Mouse (Mus musculus) layer of hippocampus, adult 11-12 months (tissue): ENCODE measurements around the gene Oxt.
"Not testable (repeated sequence)": the region's sequence is repeated elsewhere in the genome, so short reads cannot be mapped to it uniquely, and the experiment has no call there.

Source experiments
- DNase-seq: peaks from one replicate; pipeline ENCODE4 v3.0.0; 2022; ENCODE audit warnings: low spot score

Oxt gene

GRCm38 (mm10) chr2:130575873-130576272 is at the start of gene Oxt:
Gene Oxt (plus strand): TSS chr2:130576173.
- no peak for DNase-seq

GRCm38 (mm10) chr2:130528457-130528856 is 47.5 kb upstream of the Oxt start:
- DNase-seq: no peak

GRCm38 (mm10) chr2:130529290-130529689 is 46.7 kb upstream of the Oxt start:
- no peak for DNase-seq

GRCm38 (mm10) chr2:130529925-130530324 is 46.0 kb upstream of the Oxt start:
- DNase-seq: no peak

GRCm38 (mm10) chr2:130532201-130532600 is 43.8 kb upstream of the Oxt start:
- no peak for DNase-seq

GRCm38 (mm10) chr2:130535017-130535416 is 41.0 kb upstream of the Oxt start:
- DNase-seq: no peak

- DNase-seq: no peak
These were observed 39.1 kb upstream of the Oxt start for GRCm38 (mm10) chr2:130536890-130537289.

- DNase-seq: no peak
These were observed 37.0 kb upstream of the Oxt start for GRCm38 (mm10) chr2:130538876-130539546.

- DNase-seq: no peak
These were observed 35.7 kb upstream of the Oxt start for GRCm38 (mm10) chr2:130540266-130540665.

- DNase-seq: no peak
These were observed 29.0 kb upstream of the Oxt start for GRCm38 (mm10) chr2:130546957-130547356.

- no peak for DNase-seq
These were observed 21.1 kb upstream of the Oxt start for GRCm38 (mm10) chr2:130554841-130555240.

- DNase-seq: no peak
These were observed 19.7 kb upstream of the Oxt start for GRCm38 (mm10) chr2:130556292-130556691.

- DNase-seq: no peak
These were observed 18.5 kb upstream of the Oxt start for GRCm38 (mm10) chr2:130557462-130557861.

GRCm38 (mm10) chr2:130558015-130558414 is 18.0 kb upstream of the Oxt start:
- DNase-seq: no peak

- peak; percentile 92 for DNase-seq
These were observed 12.5 kb upstream of the Oxt start, which contains the start of gene Mrps26 for GRCm38 (mm10) chr2:130563212-130564055. Gene Mrps26 (plus strand): TSS chr2:130563742.

GRCm38 (mm10) chr2:130564063-130564462 is 11.9 kb upstream of the Oxt start:
- DNase-seq: no peak

GRCm38 (mm10) chr2:130564983-130565382 is 11.0 kb upstream of the Oxt start:
- DNase-seq: peak; percentile 25

- no peak for DNase-seq
These were observed 7.1 kb upstream of the Oxt start for GRCm38 (mm10) chr2:130568921-130569320.

- no peak for DNase-seq
These were observed 6.0 kb upstream of the Oxt start for GRCm38 (mm10) chr2:130569926-130570325.

- no peak for DNase-seq
These were observed 1.0 kb upstream of the Oxt start for GRCm38 (mm10) chr2:130574960-130575359.

- DNase-seq: not testable (repeated sequence)
These were observed 591 bp downstream of the Oxt start for GRCm38 (mm10) chr2:130576564-130576963.

GRCm38 (mm10) chr2:130577021-130577420 is 1.0 kb downstream of the Oxt start:
- DNase-seq: no peak

GRCm38 (mm10) chr2:130577632-130578031 is 1.7 kb downstream of the Oxt start:
- DNase-seq: no peak
